Mouse (Mus musculus): Measurements from ENCODE around the gene Cfap97d1. TPM values are rescaled to one million over a fixed set of nuclear protein-coding genes. Genes with fewer than 3 reads are reported as not detected.
"Not testable (repeated sequence)": the region's sequence is repeated elsewhere in the genome, so short reads cannot be mapped to it uniquely, and the experiment has no call there.

Gene Cfap97d1
- total RNA-seq, 2 experiments from 2014 or later = not detected

DNA sequence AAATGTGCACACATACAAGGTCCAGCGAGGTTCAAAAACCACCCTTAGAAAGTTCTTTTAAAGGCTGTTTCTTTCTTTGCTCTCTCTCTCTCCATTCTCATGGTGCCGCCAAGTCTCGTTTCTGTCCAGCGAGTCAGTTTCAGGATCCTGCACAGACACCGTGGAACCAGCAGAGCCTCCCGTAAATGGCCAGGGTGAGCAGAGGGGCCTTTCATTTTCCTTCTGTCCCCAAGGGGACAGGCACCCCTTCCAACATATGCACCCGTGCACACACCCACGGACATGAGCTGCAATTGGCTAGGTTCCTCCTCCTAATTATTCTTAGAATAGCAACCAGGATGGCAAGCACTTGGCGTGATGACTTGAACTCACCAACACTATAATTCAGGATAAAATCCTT lies 10.6 kb upstream of the Cfap97d1 start:
- no peak for DNase-seq (ENCODE audit: low spot score in 2 of 2)

DNA sequence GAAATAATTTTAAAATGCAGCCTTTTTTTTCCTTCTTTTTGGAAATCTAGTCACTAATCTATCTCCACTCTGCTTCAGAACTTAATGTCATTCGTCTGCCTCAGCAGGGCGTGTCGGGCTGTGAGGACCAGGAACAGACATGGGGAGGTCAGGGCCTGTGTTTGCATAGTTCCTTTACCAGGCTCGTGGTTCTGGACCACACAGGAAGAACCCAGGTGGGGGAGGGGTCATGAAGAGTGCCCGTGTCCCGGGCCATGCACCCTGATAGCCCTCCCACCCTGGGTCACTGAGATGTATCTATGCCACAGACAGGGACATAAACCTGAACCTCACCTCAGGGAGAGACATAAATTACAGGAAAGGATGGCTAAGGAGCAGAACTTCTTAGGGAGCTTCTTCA lies 9.9 kb upstream of the Cfap97d1 start:
- DNase-seq (ENCODE audit: low spot score in 2 of 2) = no peak

DNA sequence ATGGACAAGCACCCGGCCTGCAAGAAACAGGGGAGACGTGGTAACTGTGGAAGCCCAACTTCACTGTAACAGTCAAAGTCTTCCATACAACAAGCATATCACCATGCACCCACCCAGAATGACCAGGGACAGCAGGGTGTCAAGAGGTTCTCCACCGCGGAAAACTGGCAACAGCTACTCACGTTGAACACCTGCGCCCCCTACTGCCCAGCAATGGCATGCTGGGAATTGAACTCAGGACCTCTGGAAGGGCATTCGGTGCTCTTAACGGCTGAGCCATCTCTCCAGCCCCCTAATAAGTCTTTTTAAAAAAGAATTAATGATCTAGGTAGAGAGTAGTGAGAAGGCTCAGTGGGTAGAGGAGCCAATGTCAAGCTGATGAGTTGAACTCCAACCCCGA lies 9.2 kb upstream of the Cfap97d1 start:
- peak in 1 of 2 experiments; percentile 51 for DNase-seq (ENCODE audit: low spot score in 2 of 2)

DNA sequence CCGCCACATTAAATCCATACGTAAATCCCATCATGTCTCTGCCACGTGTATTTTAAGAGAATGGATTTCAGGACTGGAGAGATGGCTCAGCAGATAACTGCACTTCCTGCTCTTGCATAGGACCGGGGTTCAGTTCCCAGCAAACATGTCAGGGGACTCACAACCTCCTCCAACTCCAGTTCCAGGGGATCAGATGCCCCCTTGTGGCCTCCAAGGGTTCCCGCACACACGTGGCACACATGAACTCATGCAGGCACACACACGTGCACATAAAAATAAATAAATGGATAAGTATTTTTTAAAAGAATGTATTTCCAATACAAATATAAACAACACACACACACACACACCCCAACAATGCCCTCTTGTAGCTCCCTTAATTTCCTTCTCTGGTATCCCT lies 7.1 kb upstream of the Cfap97d1 start:
- no peak for DNase-seq (ENCODE audit: low spot score in 2 of 2)

DNA sequence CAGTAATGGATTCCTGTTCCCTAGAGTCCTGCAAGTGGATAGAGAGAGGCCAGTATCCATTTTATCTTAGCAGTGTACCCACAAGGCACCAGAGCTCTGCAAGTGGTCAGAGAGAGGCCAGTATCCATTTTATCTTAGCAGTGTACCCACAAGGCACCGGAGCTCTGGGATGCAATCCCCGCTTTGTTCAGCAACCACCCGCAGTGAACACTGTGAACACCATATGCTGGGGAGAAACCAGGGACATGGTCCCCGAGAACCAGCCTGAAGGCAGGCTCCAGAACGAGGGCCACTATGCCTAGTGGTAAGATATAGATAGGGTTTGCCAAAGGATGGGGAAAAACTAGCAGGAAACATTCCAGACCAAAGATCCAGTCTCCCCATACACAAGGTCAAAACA lies 4.9 kb upstream of the Cfap97d1 start:
- DNase-seq (ENCODE audit: low spot score in 2 of 2) = no peak

DNA sequence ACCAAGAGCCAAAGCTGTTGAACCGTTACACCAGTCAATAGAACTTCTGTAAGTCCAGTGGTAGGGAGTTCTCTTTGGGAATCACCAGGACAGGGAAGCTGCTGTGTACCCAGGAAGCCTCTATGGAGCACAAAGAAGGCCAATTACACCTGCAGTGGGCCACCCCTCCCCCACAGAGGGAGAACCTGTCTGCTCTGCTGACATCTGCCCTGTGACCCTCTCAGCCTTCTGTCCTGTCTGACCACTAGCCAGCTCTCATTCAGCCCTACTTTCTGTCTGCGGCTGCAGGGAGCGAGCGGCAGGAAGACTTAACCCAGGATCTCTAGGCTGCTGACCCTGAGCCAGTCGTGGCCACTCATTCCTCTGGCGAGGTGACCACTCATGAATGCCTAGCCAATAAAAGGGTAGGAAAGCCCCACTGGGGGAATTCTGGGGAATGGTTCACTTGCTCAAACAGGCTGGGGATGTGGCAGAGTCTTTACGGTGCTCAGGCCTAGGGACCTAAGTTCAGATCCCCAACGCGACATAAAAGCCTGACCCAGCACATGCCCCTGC lies 3.4 kb upstream of the Cfap97d1 start:
- DNase-seq (ENCODE audit: low spot score in 2 of 2) = no peak

DNA sequence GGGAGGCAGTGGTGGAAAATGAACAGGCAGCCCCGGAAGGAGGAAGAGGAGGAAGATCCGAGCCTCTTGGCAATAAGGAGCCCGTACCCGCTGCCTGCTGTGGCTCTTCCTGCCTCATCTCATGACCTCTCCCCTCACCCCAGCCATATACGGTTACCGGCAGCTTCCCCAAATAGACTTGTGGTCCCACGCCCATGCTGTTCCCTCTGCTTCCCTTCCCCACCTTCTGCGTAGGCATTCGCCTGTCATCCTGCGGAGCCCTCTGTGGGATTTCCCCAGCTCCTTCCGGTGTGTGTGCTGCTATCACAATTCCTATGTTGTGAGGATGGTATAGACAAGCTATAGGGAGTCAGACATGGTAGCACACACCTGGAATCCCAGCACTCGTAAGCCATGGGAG lies 2.2 kb upstream of the Cfap97d1 start:
- DNase-seq (ENCODE audit: low spot score in 2 of 2) = no peak

DNA sequence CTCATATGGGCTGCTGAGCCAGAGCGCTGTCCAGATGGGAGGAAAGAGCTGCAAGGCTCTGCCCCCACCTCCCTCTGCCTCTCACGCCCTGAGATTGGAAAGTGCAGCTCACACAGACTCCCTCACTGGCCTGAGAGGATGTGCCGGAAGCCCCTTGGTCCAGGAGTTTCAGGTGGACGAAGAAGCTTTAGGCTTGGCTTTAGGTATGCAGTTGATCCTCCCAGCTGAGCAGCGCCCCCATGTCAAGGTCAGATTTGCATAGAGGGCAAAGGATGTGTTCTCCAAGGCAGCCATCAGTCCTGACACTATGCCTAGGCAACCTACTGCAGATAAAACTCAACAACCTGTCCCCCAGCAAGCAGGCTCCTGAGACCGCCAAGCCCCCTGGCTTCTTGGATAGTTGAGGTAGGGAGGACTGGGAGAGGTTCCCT lies 1.1 kb upstream of the Cfap97d1 start:
- DNase-seq (ENCODE audit: low spot score in 2 of 2) = peak in 1 of 2 experiments; percentile 29

DNA sequence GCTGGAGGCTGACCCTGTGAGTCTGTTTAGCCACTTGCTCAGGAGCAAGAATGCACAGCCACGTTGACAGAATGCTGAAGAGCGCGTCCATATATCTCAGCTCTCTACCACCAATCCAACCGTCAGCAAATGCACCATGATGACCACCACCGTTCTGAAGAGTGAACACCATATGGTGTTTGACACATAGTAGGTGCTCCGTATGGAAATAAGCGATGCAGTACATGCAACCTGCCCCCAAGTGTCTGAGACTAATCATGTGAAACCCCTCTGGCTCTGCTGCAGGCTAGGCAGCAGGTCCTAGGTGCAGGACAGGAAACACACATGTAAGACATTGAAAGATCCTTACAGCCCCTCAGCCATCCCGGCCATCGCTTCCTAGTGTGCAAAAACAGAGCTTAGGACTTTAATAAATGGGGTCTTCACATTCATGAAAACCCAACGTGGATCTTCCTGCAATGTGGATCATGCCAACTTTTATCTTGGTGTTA lies 603 bp upstream of the Cfap97d1 start:
- DNase-seq (ENCODE audit: low spot score in 2 of 2) = no peak

DNA sequence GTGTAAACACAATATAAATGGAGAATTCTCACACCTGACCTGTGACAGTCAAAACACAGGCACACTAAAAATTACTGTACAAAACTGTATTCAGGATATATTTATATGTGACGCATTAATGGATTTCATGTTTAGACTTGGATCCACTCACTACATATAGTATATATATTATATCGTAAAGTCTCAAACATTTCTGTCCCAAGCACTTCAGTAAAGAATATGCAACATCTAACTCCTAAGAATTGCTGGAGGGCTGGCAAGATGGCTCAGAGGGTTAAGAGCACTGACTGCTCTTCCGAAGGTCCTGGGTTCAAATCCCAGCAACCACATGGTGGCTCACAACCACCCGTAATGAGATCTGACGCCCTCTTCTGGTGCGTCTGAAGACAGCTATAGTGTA lies 1.4 kb downstream of the Cfap97d1 start:
- DNase-seq (ENCODE audit: low spot score in 2 of 2) = not testable (repeated sequence)

DNA sequence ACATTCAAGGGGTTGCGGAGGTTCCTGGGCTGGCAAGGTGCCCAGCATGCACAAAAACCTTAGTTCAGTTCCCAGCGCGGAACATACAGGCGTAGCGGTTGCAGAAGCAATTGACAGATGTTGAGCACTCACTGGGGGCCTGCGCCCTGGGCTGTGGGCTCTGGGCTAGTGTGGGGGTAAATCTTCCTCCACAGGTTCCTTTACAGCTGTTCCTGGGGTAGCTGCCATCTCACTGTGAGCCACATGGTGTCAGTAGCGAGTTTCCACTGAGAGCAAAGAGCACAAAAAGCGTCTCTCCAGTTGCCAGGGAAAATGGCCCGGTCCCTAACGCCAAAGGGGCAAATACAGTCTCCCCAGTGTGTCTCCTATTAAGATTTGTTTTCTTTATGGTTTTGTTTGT lies 1.9 kb downstream of the Cfap97d1 start:
- peak; percentile 82 to 86 for DNase-seq (ENCODE audit: low spot score in 2 of 2)

DNA sequence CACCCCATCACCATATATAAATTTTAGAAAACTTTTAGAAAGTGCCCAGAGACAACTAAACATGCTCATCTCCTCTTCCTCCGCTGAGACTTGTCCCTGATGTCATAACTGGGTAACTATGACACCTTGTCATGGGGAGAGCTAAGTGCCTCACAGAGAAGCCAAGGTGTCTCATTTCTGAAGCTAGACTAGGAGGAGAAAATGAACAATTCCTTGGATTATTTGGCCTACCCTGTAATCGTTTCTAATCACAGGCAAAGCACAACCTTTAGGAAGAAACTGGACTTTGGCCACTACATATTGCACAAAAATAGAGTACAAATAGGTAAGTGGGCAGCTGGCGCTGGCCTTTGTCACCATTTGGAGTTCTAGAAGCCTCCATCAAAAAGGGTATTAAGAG lies 2.8 kb downstream of the Cfap97d1 start, which contains the start of gene Dusp3:
Dusp3 (minus strand) TSS at position 101 of the 400 bp plus-strand sequence.
- DNase-seq (ENCODE audit: low spot score in 2 of 2) = no peak

DNA sequence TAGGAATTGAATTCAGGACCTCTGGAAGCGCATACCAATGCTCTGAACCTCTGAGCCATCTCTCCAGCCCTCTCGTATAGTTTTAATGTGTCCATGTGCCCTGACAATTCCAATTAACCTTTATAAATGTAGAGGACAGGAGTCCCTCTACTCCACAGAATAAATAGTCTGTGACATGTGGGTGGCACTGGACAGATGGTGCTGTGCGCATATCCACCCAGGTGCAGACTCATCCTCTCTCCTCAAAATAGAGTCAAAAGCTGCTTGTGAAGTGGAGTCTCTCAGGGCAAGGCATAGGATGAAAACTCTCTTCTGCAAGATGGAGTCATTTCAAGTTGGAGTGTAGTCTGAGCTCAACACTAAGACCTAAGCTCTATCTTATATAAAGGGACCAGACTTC lies 6.2 kb downstream of the Cfap97d1 start:
- no peak for DNase-seq (ENCODE audit: low spot score in 2 of 2)

DNA sequence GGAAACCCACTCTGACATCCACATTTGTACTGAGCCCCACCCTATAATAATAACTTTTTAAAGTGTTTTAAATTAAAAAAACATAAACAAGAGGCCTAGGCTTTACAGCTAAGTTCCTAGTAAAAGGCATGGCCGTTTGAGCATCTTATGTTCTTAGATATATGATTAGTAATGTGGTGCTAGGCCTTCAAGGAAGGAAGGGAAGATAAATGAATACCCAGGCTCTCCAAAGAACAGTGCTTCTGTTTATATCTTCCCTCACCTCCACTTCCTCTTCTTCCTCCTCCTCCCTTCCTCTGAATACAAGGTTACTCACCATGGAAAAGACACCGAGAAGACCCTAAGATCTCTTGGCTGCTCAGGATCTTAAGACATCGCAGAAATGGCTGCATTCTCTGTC lies 7.7 kb downstream of the Cfap97d1 start:
- no peak for DNase-seq (ENCODE audit: low spot score in 2 of 2)

DNA sequence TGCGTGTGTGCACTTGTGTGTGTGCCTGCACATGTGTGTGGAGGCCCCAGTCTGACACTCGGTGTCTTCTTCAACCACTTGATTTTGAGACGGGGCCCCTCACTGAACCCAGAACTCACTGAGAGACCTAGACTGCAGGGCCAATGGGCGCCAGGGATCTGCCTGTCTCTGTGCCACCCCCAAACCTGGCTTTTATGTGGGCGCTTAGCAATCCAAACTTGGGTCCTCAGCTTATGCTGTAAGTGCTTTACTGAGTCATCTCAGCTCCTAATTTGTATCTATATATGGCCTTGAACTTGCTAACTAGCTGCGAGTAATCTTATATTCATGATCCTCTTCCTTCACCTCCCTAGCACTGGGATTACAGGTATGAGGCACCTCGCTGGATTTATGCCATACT lies 8.3 kb downstream of the Cfap97d1 start:
- DNase-seq (ENCODE audit: low spot score in 2 of 2) = no peak

DNA sequence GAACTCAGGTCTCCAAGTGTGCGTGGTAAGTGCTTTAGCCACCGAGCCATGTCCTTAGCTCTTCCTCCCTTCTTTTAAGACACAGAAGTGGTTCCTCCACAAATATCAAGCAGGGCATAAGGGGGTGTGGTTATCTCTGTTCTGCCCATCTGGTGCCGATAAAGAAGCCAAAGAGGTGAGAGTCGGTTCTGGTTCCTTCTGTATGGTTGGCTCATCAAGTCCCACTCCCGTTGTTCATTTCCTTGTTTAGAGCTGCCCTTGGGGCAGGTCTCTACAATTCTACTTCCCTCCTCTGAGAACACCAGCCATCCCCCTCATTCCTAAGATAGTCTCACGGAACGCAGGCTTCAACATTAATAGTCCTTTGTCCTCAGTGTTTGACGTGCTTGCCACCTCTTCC lies 10.0 kb downstream of the Cfap97d1 start:
- DNase-seq (ENCODE audit: low spot score in 2 of 2) = no peak

DNA sequence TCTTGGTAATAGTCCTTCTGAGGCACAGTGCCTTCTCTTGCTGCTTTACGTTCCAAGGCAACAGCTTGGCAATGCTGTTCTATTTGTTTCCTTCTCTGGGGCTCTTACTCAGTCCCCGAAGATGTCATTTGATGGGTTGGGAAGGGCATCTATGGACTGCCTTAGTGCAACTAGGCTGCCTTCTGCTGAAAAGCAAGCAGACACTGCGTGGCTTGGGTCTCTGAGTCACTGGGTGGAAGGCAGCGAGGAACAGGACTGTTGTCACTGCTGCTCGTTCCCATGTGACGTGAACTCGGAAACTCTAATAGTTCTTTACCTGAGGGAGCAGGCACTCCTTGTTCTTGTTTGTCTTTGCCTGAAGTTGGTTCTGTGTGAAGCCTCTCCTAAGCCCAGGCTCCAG lies 11.9 kb downstream of the Cfap97d1 start:
- no peak for DNase-seq (ENCODE audit: low spot score in 2 of 2)

DNA sequence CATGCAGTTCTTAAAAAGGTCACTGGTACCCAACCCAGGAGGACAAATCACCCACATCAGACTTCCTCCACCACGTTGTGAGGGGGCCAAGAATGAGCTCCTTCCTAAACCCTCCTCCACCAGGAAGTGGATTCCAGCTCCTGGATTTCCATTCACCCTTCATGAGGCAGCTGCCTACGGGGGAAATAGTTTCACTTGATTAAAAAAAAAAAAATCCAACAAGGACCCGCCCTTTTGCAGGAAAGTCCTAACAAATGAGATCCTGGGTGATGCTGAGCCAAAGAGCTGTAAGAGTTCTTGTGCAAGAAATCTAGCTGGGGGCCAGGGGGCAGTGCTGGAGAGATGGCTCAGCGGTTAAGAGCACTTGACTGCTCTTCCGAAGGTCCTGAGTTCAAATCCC lies 14.2 kb downstream of the Cfap97d1 start:
- DNase-seq (ENCODE audit: low spot score in 2 of 2) = no peak

DNA sequence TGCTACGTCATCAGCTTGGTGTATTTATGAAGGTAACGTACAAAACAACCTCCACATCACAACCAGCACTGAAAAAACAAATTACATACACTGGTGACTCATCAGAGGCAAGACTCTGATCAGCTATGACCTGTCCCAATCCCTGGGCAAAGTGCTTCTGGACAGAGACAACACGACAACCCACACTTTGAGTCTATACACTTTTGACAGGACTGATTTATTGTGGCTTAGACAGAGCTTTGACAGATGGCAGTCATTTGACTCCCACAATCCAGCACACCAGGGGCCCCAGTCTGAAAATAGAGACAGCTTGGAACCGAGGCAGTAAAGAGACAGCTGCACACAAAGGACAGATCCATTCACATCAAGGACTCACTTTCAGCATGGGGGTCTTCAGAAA lies 15.4 kb downstream of the Cfap97d1 start:
- DNase-seq (ENCODE audit: low spot score in 2 of 2) = no peak

DNA sequence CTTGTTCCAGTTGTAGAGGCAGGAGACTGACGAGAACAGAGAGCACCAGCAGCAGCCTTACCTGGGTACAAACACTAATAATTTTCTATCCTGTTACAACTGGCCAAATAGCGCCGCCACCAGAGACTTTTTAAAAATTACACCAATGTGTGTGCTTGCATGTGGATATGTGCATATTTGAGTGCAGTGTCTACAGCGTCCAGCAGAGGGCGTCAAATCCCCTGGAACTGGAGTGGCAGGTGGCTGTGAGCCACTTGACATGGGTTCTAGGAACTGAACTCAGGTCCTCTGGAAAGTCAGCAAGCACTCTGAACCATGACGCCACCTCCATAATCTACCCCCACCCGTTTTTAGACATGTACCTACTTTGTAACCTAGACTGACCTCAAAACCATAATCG lies 20.2 kb downstream of the Cfap97d1 start:
- DNase-seq (ENCODE audit: low spot score in 2 of 2) = no peak

DNA sequence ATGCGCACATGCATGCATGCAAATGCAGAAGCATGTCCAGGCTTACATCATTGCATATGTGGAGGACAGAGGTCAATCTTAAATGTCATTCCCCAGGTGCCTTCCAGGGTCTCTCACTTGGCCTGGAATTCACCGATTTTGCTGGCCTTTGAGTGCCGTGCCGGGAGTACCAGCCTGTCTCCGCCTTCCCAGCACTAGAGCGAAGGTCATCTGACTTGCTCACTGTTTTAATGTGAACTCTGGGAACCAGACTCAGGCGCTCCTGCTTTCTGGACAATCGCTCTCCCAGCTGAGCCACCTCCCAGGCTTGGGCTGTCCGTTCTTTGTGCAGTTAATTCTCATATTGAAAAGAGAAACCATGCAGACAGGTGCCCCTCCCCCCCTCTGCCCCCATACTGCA lies 22.2 kb downstream of the Cfap97d1 start:
- DNase-seq (ENCODE audit: low spot score in 2 of 2) = no peak

DNA sequence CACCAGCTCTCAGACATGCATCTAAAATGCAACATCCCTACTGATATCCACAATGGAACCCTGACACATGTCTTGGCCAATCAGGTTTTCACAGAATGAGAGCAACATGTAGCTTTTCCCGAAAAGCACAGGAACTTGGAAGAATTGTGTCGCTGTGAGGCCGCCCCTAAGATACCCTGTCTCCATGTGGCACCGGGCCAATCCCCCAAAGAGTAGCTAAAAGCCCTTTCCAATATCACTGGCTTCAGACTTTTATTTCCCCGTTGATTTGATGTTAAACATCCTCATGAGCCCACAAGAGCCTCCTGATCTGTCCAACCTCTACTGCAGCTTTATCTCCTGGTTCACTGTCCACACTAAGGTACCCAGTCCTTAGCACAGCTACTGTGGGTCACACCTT lies 22.6 kb downstream of the Cfap97d1 start:
- DNase-seq (ENCODE audit: low spot score in 2 of 2) = no peak

DNA sequence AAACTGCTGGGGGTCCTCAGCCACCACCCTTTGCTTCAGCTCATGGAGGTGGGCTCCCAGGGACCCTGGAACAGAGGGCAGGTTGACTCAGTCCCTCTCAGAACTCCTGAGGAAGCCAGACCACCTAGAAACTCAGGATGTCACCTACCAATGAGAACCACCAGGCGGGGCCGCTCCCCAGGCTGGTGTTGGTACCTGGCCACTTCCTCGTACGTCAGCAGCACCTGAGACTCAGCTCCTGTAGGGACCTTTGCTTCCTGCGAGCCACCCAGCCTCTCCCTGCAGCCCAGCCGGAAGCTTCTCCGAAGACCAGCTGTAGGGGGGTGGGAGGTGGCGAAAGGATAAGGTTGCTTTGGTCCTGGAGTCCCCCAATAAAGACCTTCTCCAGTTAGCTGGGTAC lies 24.3 kb downstream of the Cfap97d1 start:
- DNase-seq (ENCODE audit: low spot score in 2 of 2) = no peak

Measured in adrenal gland, adult 18-20 months (tissue).